Mouse (Mus musculus) lung, embryonic 16.5 days (tissue): ENCODE data around the gene Rsph3b. TPM values are rescaled to one million over a fixed set of nuclear protein-coding genes. Genes with fewer than 3 reads are reported as not detected.
A peak's percentile ranks its signal among the peaks of the same experiment; 100 is the strongest.
"Not testable (repeated sequence)": the region's sequence is repeated elsewhere in the genome, so short reads cannot be mapped to it uniquely, and the experiment has no call there.

Experiments used
- ATAC-seq: fragments of 200-750 bp; cut with Nextera tagmentation; 2 replicates; pipeline ENCODE4 v1.8.0; 2017; ENCODE audit warnings: low read depth, mild to moderate bottlenecking, moderate library complexity
- H3K27ac ChIP-seq: fragments of 300-500 bp; sonication (generic); 2 replicates; pipeline ENCODE4 v1.5.1; 2014; ENCODE audit warnings: mild to moderate bottlenecking, control low read depth, low read length
- H3K27me3 ChIP-seq: fragments of 300-500 bp; sonication (generic); 2 replicates; pipeline ENCODE4 v1.6.1; 2014; ENCODE audit warnings: low read depth, low read length, mixed read lengths; ENCODE audit not compliant: control insufficient read depth, insufficient read depth
- H3K36me3 ChIP-seq: fragments of 300-500 bp; sonication (generic); 2 replicates; pipeline ENCODE4 v1.6.1; 2014; ENCODE audit warnings: low read length; ENCODE audit not compliant: control insufficient read depth, insufficient read depth
- H3K4me1 ChIP-seq: fragments of 300-500 bp; sonication (generic); replicated peaks from 2 replicates; pipeline ENCODE4 v1.6.1; 2014; ENCODE audit warnings: low read length, mixed read lengths; ENCODE audit not compliant: control insufficient read depth, insufficient read depth
- H3K4me2 ChIP-seq: fragments of 300-500 bp; sonication (generic); 2 replicates; pipeline ENCODE4 v1.6.1; 2014; ENCODE audit warnings: low read depth, low read length, control low read depth
- H3K4me3 ChIP-seq: fragments of 300-500 bp; sonication (generic); 2 replicates; pipeline ENCODE4 v1.5.1; 2014; ENCODE audit warnings: mild to moderate bottlenecking, low read length, control low read depth
- H3K9ac ChIP-seq: fragments of 300-500 bp; sonication (generic); 2 replicates; pipeline ENCODE4 v1.6.1; 2014; ENCODE audit warnings: low read length, control low read depth
- H3K9me3 ChIP-seq: fragments of 300-500 bp; sonication (generic); 2 replicates; pipeline ENCODE4 v1.6.1; 2016; ENCODE audit warnings: low read length; ENCODE audit not compliant: control insufficient read depth
- WGBS: fragments of 180-500 bp; shearing (Covaris S2); extraction: QIAGEN DNeasy Blood & Tissue Kit; methylation state at CpG from one replicate; pipeline ENCODE4 v1.1.7; 2014; 5-methylcytosine and 5-hydroxymethylcytosine counted together
- polyA plus RNA-seq: library from polyadenylated mRNA; unstranded; fragments of >200 nt; fragmentation: Nextera tagmentation; extraction: Ambion mirVana; gene quantifications from 2 replicates; pipeline ENCODE4 v1.2.1, GENCODE M21; 2015

Rsph3b gene
- polyA plus RNA-seq, 1 experiment from 2014 or later = 48.9 TPM

DNA sequence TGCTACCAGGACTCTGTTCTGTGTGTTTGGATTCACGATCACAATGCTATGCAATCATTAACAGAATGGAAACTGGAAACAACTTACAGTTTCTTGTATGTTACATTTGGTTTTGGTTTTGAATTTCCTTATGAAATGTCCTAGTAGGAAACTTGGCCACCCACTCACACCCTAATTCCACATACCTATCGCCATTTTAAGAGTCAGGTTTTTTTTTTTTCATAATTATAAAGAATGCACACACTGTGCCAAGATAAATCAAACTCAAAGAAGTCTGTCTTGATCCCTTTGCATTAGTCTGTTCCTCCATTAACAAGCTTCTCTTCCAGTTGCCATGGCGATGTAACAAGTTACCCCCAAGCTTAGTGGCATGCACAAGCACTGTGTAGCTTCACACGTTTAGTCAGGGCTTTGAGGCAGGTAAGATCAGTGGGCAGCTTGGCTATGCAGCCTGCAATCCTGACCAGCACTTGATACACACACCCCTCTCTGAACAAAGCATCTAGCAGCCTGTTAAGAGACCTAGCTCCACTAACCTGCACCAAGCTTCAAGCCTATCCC, 24.4 kb upstream of the Rsph3b start:
- H3K27me3 ChIP-seq, H3K4me3 ChIP-seq, H3K36me3 ChIP-seq, H3K9me3 ChIP-seq, H3K4me1 ChIP-seq, H3K27ac ChIP-seq, H3K4me2 ChIP-seq, H3K9ac ChIP-seq: not testable (repeated sequence)
- ATAC-seq = peak; percentile 58; the same call in 1 of the 2 replicates
- 48% methylated on average over 4 of the region's 4 CpGs for WGBS

DNA sequence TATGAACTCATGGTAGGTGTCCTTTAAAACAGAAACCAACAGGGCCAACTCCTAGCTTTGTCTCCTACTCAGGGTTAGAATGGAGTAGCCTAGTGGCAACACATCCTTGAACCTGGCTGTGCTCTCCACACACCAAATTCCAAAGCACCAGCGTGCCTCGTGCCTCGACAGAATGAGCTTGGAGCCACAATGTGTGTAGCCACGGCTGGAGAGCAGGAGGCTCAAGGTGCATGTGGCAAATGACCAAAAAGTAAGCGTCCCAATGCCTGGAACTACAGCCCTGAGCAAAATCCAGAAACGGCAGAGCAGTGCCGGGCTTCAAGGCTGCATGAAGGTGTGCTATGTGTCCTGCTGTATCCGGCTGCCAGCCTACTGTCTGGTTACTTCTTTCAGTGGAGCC, 22.8 kb upstream of the Rsph3b start:
- H3K9me3 ChIP-seq, H3K4me1 ChIP-seq, H3K9ac ChIP-seq, H3K4me2 ChIP-seq, H3K27ac ChIP-seq, H3K4me3 ChIP-seq, H3K27me3 ChIP-seq, H3K36me3 ChIP-seq, ATAC-seq: not testable (repeated sequence)
- WGBS = 56% methylated on average over 7 of the region's 8 CpGs

DNA sequence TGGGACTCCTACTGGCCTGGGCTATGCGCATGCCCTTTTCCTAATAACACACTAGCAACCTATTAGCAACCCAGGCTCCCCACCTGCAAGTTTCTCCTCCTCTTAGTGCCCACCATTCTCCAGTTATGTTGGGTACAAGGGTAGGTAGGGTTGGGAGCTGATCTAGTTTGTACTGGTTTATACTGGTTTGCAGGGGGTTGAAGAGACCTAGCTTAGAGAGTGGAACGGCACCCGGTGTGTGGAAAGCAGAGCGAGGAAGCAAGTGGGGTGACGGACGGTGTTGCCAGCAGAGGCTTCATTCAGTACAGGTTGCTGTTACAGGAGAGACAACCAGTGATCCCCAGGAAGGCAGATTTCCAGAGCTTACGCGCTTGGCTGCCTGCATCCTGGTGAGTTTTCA, 21.9 kb upstream of the Rsph3b start, which contains the start of gene Rnaset2b:
TSS of gene Rnaset2b (plus strand) at position 301 of the 400 bp plus-strand sequence.
- H3K4me3 ChIP-seq, H3K27ac ChIP-seq, H3K27me3 ChIP-seq, H3K9me3 ChIP-seq, H3K9ac ChIP-seq, H3K36me3 ChIP-seq, H3K4me1 ChIP-seq, H3K4me2 ChIP-seq, ATAC-seq: not testable (repeated sequence)
- WGBS = no CpG with 5 or more reads among the region's 8 CpGs

DNA sequence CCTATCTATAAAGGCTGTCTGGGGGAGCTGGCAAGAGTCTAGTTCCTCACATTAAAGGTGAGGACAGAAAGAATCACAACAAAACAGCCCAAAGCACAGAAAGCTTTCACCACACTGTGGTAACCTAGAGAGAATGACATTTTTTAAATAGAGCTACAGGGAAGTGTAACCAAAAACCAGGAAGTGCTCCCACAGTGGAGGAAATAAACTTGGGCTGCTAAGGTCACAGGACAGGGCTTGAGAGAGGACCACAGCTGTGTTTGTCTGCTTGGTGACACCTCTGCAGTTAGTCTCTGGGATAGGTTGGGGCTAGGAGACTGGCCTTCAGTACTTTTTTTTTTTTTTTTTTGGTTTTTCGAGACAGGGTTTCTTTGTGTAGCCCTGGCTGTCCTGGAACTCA, 19.2 kb upstream of the Rsph3b start:
- H3K36me3 ChIP-seq, H3K9me3 ChIP-seq, H3K27ac ChIP-seq, H3K9ac ChIP-seq, H3K4me1 ChIP-seq, ATAC-seq, H3K4me2 ChIP-seq, H3K27me3 ChIP-seq, H3K4me3 ChIP-seq: not testable (repeated sequence)
- WGBS = 17% methylated on average over 1 of the region's 1 CpGs

DNA sequence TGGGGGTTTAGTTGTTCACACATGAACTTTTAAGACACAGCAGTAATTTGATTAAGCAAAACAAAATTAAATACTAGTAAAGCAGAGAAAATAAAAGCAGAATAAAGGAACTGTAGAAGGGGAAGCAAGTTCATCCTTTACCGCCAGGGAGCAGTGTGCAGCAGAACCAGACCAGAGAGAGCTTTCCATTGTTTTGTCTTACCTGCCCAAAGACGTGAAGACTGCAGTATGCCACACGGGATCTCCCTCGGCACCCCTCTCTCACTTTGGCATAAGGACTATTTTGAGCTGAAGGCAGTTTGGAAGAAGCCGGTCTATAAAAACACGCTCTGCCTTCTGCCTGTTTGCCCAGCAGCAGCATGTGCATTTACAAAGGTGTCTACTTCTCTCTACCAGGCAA, 16.9 kb upstream of the Rsph3b start:
- 12% methylated on average over 5 of the region's 6 CpGs for WGBS
- not testable (repeated sequence) for ATAC-seq

DNA sequence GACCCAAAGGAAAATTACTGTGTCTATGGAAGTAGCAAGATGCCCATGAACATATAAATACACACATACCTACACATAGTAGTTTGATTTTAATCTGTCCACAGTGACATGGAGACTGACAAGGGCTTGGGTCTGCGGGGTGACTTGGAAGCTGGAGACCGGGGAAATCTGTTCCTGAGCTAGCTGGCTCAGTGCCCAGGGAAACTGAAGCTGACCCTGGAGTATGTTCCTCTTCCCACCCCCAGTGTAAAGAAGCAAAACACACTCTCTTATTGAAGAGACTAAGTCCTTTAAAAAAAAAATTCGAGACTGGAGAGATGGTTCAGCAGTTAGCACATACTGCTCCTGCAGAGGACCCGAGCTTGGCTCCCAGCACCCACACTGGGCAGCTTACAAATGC, 14.5 kb upstream of the Rsph3b start:
- 33% methylated on average over 4 of the region's 4 CpGs for WGBS
- H3K27me3 ChIP-seq, H3K36me3 ChIP-seq, ATAC-seq, H3K4me1 ChIP-seq, H3K27ac ChIP-seq, H3K9me3 ChIP-seq, H3K9ac ChIP-seq, H3K4me2 ChIP-seq, H3K4me3 ChIP-seq: not testable (repeated sequence)

More for the DNA sequence above, 16.9 kb upstream of the Rsph3b start:
- H3K9ac ChIP-seq, H3K27me3 ChIP-seq, H3K36me3 ChIP-seq, H3K4me2 ChIP-seq, H3K4me3 ChIP-seq, H3K27ac ChIP-seq, H3K9me3 ChIP-seq, H3K4me1 ChIP-seq: not testable (repeated sequence)

DNA sequence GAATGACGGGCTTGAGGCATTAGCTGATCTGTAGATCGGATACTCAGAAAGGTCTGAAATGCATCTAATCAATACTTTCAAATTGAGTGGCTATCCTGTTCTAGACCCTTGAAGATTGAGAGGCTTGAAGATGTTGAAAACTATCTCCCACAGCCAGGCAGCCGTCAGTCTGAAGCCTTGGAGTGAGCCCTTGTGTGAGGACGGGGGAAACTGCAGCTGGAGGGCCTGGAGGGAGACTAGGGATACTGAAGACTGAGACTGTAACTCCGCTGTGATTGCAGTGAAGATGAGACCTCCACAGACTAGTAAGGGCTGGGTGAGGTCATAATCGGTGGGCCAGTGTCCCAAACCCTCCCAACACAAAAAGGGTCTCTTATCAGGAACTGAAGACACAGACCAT, 13.9 kb upstream of the Rsph3b start:
- H3K4me2 ChIP-seq, H3K9ac ChIP-seq, H3K9me3 ChIP-seq, H3K36me3 ChIP-seq, H3K27me3 ChIP-seq, ATAC-seq, H3K4me1 ChIP-seq, H3K27ac ChIP-seq, H3K4me3 ChIP-seq: not testable (repeated sequence)
- 61% methylated on average over 3 of the region's 6 CpGs for WGBS

DNA sequence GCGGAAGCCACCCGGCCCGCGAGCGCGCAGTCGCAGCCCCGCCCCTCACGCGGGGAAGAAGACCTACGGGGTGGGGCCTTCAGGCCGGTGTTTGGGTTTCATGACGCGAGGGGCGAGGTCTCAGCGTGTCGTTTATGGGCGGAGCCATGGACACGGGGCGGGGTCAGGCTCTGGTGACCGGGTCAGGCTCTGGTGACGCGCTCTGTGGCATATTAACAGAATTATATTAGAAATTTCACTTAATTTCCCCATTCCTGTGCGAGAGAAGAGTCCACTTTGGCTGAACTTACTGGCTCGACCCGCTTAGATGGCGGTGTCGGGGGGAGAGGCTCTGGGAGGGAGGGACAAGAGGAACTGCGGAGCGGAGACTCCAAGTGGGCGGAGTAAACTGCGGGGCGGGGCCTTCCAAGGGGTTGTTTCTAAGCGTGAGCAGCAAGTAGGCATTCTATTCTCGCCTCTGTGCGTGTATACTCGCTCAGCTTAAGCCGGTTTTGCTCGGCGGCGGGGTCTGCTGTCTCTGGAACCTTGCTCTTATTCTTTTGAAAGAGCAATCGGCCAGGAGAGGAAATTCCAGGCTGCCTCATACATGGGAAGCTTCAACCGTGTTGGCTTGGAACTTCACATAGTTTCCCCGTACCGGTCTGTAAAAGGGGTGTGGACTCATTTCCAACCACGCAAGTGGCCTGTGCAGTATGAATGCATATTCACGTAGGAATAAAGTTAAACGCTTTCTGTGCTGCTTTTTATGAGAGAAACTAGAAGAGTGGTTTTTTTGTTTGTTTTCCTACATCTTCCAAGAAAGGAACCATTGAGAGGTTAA, 12.9 kb upstream of the Rsph3b start:
- H3K27ac ChIP-seq = peak overlapping the region; percentile 52; the same call in 1 of the 2 replicates

DNA sequence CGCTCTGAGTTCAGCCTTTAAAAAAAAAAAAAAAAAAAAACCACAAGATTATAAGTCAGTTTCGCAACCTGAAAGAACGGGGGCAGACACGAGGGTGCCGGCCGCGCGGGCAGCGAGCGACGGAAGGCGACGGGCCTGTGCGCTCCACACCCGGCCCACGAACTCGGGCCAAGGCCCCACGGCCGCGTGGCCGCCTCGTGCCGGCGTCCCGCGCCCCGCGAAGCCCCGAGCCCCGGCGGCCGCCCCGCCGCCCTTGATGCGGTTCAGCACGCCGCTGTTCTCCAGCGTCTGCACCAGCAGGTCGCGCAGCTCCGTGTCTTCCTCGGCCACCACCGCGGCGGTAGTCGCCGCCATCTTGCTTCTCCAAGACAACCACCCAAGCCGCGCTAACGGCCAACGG, 12.3 kb upstream of the Rsph3b start, which contains the start of gene Tagap1:
TSS of gene Tagap1 (minus strand) at position 381 of the 400 bp plus-strand sequence.
- H3K27ac ChIP-seq = peak within 1 kb of the TSS; percentile 52; the same call in 1 of the 2 replicates
- H3K9me3 ChIP-seq, H3K27me3 ChIP-seq, H3K4me1 ChIP-seq, ATAC-seq, H3K36me3 ChIP-seq: not testable (repeated sequence)
- WGBS = 0% methylated on average over 30 of the region's 51 CpGs
- peak within 1 kb of the TSS; percentile 58; the same call in 1 of the 2 replicates for H3K9ac ChIP-seq
- H3K4me2 ChIP-seq = peak within 1 kb of the TSS; percentile 51
- peak within 1 kb of the TSS; percentile 55 for H3K4me3 ChIP-seq

More for the DNA sequence above, 12.9 kb upstream of the Rsph3b start:
- WGBS = under 1% methylated on average over 15 of the region's 48 CpGs
- H3K4me2 ChIP-seq = peak overlapping the region; percentile 51
- H3K4me3 ChIP-seq = peak overlapping the region; percentile 38
- peak; percentile 98 for ATAC-seq
- not testable (repeated sequence) for H3K9ac ChIP-seq, H3K4me1 ChIP-seq, H3K27me3 ChIP-seq, H3K36me3 ChIP-seq, H3K9me3 ChIP-seq
